Mouse (Mus musculus) liver, embryonic 14 days (tissue): ENCODE data around the gene Oip5. TPM values are rescaled to one million over a fixed set of nuclear protein-coding genes. Genes with fewer than 3 reads are reported as not detected.

Experiments
- polyA plus RNA-seq: library from polyadenylated mRNA; depleted of rRNA; stranded (reverse); fragments of >200 nt; gene quantifications from 2 replicates; pipeline ENCODE4 v1.2.3, GENCODE M21; 2012; rRNA removed

Gene Oip5
- 23.2 and 28.2 TPM in 2 replicates for polyA plus RNA-seq

GRCm38 (mm10) chr2:119618199-119618982 lies at the start of gene Oip5, which contains the start of gene Nusap1:
Oip5 (minus strand) TSS chr2:119618469.
Nusap1 (plus strand) TSS chr2:119618298.

DNA sequence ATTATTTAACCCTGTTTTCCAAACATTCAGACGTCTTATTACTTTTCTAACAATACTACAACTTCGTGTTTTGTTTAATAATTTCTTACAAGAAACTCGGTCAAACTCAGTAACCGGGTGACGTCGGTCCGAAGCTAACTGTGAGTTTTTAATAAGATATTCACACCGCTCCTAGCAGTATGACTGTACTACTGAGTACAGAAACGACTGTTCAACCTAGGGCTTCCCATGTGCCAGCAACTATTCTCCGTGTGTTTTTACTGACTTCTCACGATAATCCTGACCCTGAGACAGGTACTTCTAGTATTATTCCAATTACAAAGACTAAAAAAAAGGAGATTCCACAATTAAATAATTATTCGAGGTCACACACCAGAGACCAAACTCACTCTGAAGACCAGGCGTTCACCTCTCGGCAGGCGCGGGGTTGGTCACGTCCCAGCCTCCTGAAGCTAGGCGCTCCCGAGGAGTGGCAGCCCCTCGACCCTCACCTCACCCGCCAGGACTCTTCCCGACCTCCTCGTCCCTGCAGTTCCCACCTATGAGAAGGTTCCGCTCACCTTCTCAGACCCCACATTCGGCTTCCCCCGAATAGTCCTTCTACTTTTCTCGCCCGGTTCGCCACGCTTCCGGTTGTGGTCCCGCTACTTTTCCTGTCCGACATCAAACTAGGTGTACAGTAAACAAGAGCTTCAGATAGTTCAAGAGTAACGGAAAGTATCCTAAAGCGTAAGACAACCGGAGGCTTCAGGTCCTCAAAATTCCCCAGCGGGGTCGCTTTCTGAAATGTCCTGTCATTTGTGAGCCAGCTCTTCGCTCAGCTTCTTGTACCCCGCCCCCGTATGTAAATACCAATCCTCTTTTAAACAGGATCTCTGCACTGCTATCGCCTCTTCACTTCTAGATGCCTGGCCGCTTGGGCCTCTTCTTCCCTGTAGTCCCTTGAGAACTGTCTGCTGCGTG lies 44.2 kb upstream of the Oip5 start, which contains the start of gene Ndufaf1:
Gene Ndufaf1, minus strand, starts transcription at position 608 of the 963 bp plus-strand sequence.

Other genes starting within 250 kb of the Oip5 start
- 4.4 and 4.8 TPM in 2 replicates for gene Ino80, start 140.8 kb downstream of the Oip5 start, polyA plus RNA-seq
- gene Exd1, start 70.8 kb downstream of the Oip5 start, polyA plus RNA-seq: 0.12 and 0.17 TPM in 2 replicates
- 26.8 and 34.6 TPM in 2 replicates for gene Chp1, start 70.8 kb downstream of the Oip5 start, polyA plus RNA-seq
- 46.9 and 53.1 TPM in 2 replicates for gene Nusap1, start 171 bp downstream of the Oip5 start, polyA plus RNA-seq
- 13.3 and 15.0 TPM in 2 replicates for gene Ndufaf1, start 44.4 kb upstream of the Oip5 start, polyA plus RNA-seq
- gene Rtf1, start 56.6 kb upstream of the Oip5 start, polyA plus RNA-seq: 8.2 and 9.0 TPM in 2 replicates
- 2.0 and 2.4 TPM in 2 replicates for gene Itpka, start 123.9 kb upstream of the Oip5 start, polyA plus RNA-seq
- gene Ltk, start 142.0 kb upstream of the Oip5 start, polyA plus RNA-seq: 0.10 and 0.13 TPM in 2 replicates
- 5.3 and 6.0 TPM in 2 replicates for gene Rpap1, start 169.1 kb upstream of the Oip5 start, polyA plus RNA-seq
- gene Tyro3, start 179.3 kb upstream of the Oip5 start, polyA plus RNA-seq: 0.84 and 0.90 TPM in 2 replicates